Comparison of ENCODE assay signal across 8 mouse cellular contexts in genomic region chr11:96285771-96286738, GRCm38 (mm10). TPM values are rescaled to one million over a fixed set of nuclear protein-coding genes. Genes with fewer than 3 reads are reported as not detected.
DNase-seq lines count a peak whose midpoint lies in the region; ATAC-seq and TF ChIP-seq lines count a peak whose summit lies in the region.

Gene Hoxb7 (plus strand): TSS chr11:96286623.

- no peak for DNase-seq in spleen, adult 2 months (ENCODE audit: low read depth in 1 of 2, low spot score in 2 of 2)
- no peak for DNase-seq in spleen, postnatal 36 days (ENCODE audit: low spot score in 2 of 2)
- peak; percentile 86 for DNase-seq in limb, embryonic 10.5 days (ENCODE audit: low spot score)
- DNase-seq in retina, postnatal 1 day = no peak
- DNase-seq in left cerebral cortex, adult 9 months (ENCODE audit: low spot score in 2 of 2) = no peak
- no peak for DNase-seq in right cerebral cortex, postnatal 14 days

- peak within 1 kb of the TSS; percentile 37; the same call in 1 of the 2 replicates for H3K27ac ChIP-seq in spleen, adult 2 months (ENCODE audit: insufficient read depth, low read length)
- H3K27ac ChIP-seq in heart, embryonic 15.5 days = peak within 1 kb of the TSS; percentile 21; the same call in 1 of the 2 replicates
- peak within 1 kb of the TSS; percentile 89 for H3K27ac ChIP-seq in limb, embryonic 10.5 days
- H3K27ac ChIP-seq in neural tube, embryonic 14.5 days (ENCODE audit: low read depth, low read length) = peak within 1 kb of the TSS; percentile 100

- H3K9ac ChIP-seq in heart, embryonic 15.5 days = no peak within 1 kb of the TSS
- peak within 1 kb of the TSS; percentile 100 for H3K9ac ChIP-seq in neural tube, embryonic 14.5 days (replicated peaks; ENCODE audit: low read depth, low read length)

- peaks cover 56% of the 10 kb centered on the region for H3K27me3 ChIP-seq in spleen, adult 2 months (ENCODE audit: control insufficient read depth, insufficient read depth, low read length)
- H3K27me3 ChIP-seq in heart, embryonic 15.5 days = peaks cover 97% of the 10 kb centered on the region
- H3K27me3 ChIP-seq in limb, embryonic 10.5 days (ENCODE audit: low read depth, poor library complexity, severe bottlenecking) = peaks cover 99% of the 10 kb centered on the region
- no peaks in the 10 kb centered on the region for H3K27me3 ChIP-seq in neural tube, embryonic 14.5 days (ENCODE audit: control insufficient read depth, insufficient read depth, low read length)

- H3K4me3 ChIP-seq in spleen, adult 2 months (ENCODE audit: extremely low read depth, insufficient read depth, insufficient read length) = peak within 1 kb of the TSS; percentile 37
- H3K4me3 ChIP-seq in heart, embryonic 15.5 days = peak within 1 kb of the TSS; percentile 39
- H3K4me3 ChIP-seq in limb, embryonic 10.5 days = peak within 1 kb of the TSS; percentile 65
- H3K4me3 ChIP-seq in neural tube, embryonic 14.5 days (ENCODE audit: low read depth, low read length) = peak within 1 kb of the TSS; percentile 95

- H3K9me3 ChIP-seq in heart, embryonic 15.5 days (replicated peaks) = no peaks in the 10 kb centered on the region
- no peaks in the 10 kb centered on the region for H3K9me3 ChIP-seq in limb, embryonic 10.5 days (replicated peaks)
- no peaks in the 10 kb centered on the region for H3K9me3 ChIP-seq in neural tube, embryonic 14.5 days (ENCODE audit: control insufficient read depth, low read length)

- no peak for ATAC-seq in heart, embryonic 15.5 days (replicated peaks; ENCODE audit: insufficient number of reproducible peaks, insufficient read depth, low FRiP score, low read depth)
- no peak; the same call in 1 of the 2 replicates for ATAC-seq in neural tube, embryonic 14.5 days (ENCODE audit: low read depth)

- peak within 1 kb of the TSS; percentile 68 for H3K4me2 ChIP-seq in heart, embryonic 15.5 days
- peak within 1 kb of the TSS; percentile 100 for H3K4me2 ChIP-seq in neural tube, embryonic 14.5 days (ENCODE audit: low read depth, low read length)

- H3K4me1 ChIP-seq in spleen, adult 2 months (ENCODE audit: control insufficient read depth, insufficient read depth, insufficient read length) = peaks cover 8% of the 10 kb centered on the region
- H3K4me1 ChIP-seq in heart, embryonic 15.5 days (replicated peaks) = peaks cover 32% of the 10 kb centered on the region
- H3K4me1 ChIP-seq in limb, embryonic 10.5 days = peaks cover 84% of the 10 kb centered on the region
- peaks cover 21% of the 10 kb centered on the region for H3K4me1 ChIP-seq in neural tube, embryonic 14.5 days (ENCODE audit: control insufficient read depth, insufficient read depth, low read length)

- TF ChIP-seq POLR2A in spleen, adult 2 months (IDR thresholded peaks at IDR 0.05; ENCODE audit: low read depth, low read length) = no peak

- WGBS in spleen, adult 2 months = 3% methylated on average over 43 of the region's 43 CpGs
- 2% methylated on average over 43 of the region's 43 CpGs for WGBS in heart, embryonic 15.5 days
- WGBS in limb, embryonic 10.5 days = under 1% methylated on average over 43 of the region's 43 CpGs
- under 1% methylated on average over 43 of the region's 43 CpGs for WGBS in neural tube, embryonic 14.5 days

- TF ChIP-seq CTCF in spleen, adult 2 months (IDR thresholded peaks at IDR 0.05; ENCODE audit: extremely low read depth, insufficient read depth, insufficient read length, insufficient replicate concordance) = no peak

- no peaks in the 10 kb centered on the region for H3K36me3 ChIP-seq in spleen, adult 2 months (ENCODE audit: control insufficient read depth, insufficient read depth, low read length)
- H3K36me3 ChIP-seq in heart, embryonic 15.5 days = no peaks in the 10 kb centered on the region
- no peaks in the 10 kb centered on the region for H3K36me3 ChIP-seq in limb, embryonic 10.5 days
- H3K36me3 ChIP-seq in neural tube, embryonic 14.5 days (ENCODE audit: control insufficient read depth, insufficient read depth, low read length) = peaks cover 6% of the 10 kb centered on the region; the same call in 1 of the 2 replicates

RNA-seq across cellular contexts. Expression of gene Hoxb7, which starts in this region (rescaled TPM):
- polyA plus RNA-seq in spleen, adult 2 months (2012; rRNA removed) = 0.60 and 0.62 TPM in 2 replicates
- polyA plus RNA-seq in heart, embryonic 15.5 days (2015; fragmentation: Nextera tagmentation; extraction: Ambion mirVana) = 0.25 and 0.32 TPM in 2 replicates
- polyA plus RNA-seq in limb, embryonic 10.5 days (2016; fragmentation: Nextera tagmentation; extraction: Ambion mirVana) = 7.1 and 10.2 TPM in 2 replicates
- polyA plus RNA-seq in neural tube, embryonic 14.5 days (2014; fragmentation: Nextera tagmentation; extraction: Ambion mirVana) = 120 and 133 TPM in 2 replicates

Comparison
In these comparisons a context has a peak if more than half of its experiments do, and no peak if none do; other contexts are left out.
1. RNA of gene Hoxb7 (polyA plus RNA-seq): 120 to 133 TPM in neural tube, embryonic 14.5 days; 7.1 to 10.2 TPM in limb, embryonic 10.5 days, 0.60 to 0.62 TPM in spleen, adult 2 months and 0.25 to 0.32 TPM in heart, embryonic 15.5 days; every median in the first group is over 10 times any median in the second.
2. H3K27ac ChIP-seq: peak in every context shown above with its lines; median percentile 100 in neural tube, embryonic 14.5 days; 89 in limb, embryonic 10.5 days; 37 in spleen, adult 2 months; 21 in heart, embryonic 15.5 days.
3. H3K4me3 ChIP-seq: peak in every context shown above with its lines; median percentile 95 in neural tube, embryonic 14.5 days; 65 in limb, embryonic 10.5 days; 39 in heart, embryonic 15.5 days; 37 in spleen, adult 2 months.